Mouse (Mus musculus) lung, postnatal 0 days (tissue): Measurements from ENCODE around the gene Eif4e.

Source experiments
- CTCF ChIP-seq: IDR thresholded peaks from 2 replicates; pipeline ENCODE4 v1.5.1; 2016; ENCODE audit warnings: antibody characterized with exemption, mild to moderate bottlenecking
- EP300 ChIP-seq: IDR thresholded peaks from 2 replicates; pipeline ENCODE4 v1.6.1; 2016; ENCODE audit warnings: antibody characterized with exemption, mild to moderate bottlenecking, control low read depth

DNA sequence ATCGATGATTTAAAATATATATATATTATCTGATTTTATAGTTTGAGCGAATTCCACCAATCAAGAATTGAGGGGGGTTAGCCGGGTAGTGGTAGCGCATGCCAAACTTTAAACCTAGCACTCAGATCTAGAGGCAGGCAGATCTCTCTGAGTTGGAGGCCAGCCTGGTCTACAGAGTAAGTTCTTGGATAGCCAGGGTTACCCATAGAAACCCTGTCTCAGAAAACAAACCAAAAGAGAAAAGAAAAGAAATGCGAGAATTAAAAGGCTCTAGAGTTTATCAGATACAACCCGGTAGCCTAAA, 36.0 kb upstream of the Eif4e start:
- TF ChIP-seq EP300 (no peak), CTCF (no peak)
